Mouse (Mus musculus) embryo, embryonic 11.5 days (tissue): ENCODE measurements around the gene A930009A15Rik.

Source experiments
- DNase-seq: peaks from one replicate; pipeline ENCODE4 v3.0.0-alpha.2; 2012; ENCODE audit warnings: low read depth, low spot score

A930009A15Rik gene

GRCm38 (mm10) chr10:115579494-115579893, 9.7 kb downstream of the A930009A15Rik start:
- DNase-seq = no peak

GRCm38 (mm10) chr10:115581971-115582370, 12.2 kb downstream of the A930009A15Rik start:
- DNase-seq = no peak

GRCm38 (mm10) chr10:115583071-115583470, 13.3 kb downstream of the A930009A15Rik start:
- DNase-seq = no peak

- no peak for DNase-seq
Measured at GRCm38 (mm10) chr10:115584656-115585055, 14.9 kb downstream of the A930009A15Rik start.

- no peak for DNase-seq
Measured at GRCm38 (mm10) chr10:115585491-115586245, 15.9 kb downstream of the A930009A15Rik start.

- no peak for DNase-seq
Measured at GRCm38 (mm10) chr10:115586246-115587231, 16.8 kb downstream of the A930009A15Rik start.

GRCm38 (mm10) chr10:115587301-115587969, 17.6 kb downstream of the A930009A15Rik start, which contains the start of gene Lgr5:
Gene Lgr5, minus strand, starts transcription at chr10:115587780.
- no peak for DNase-seq

- no peak for DNase-seq
Measured at GRCm38 (mm10) chr10:115587979-115588378, 18.2 kb downstream of the A930009A15Rik start.

GRCm38 (mm10) chr10:115593221-115593620, 23.4 kb downstream of the A930009A15Rik start:
- no peak for DNase-seq

GRCm38 (mm10) chr10:115593651-115594050, 23.9 kb downstream of the A930009A15Rik start:
- DNase-seq = no peak

- DNase-seq = no peak
Measured at GRCm38 (mm10) chr10:115595748-115596147, 26.0 kb downstream of the A930009A15Rik start.

- peak; percentile 40 for DNase-seq
Measured at GRCm38 (mm10) chr10:115617456-115618287, 47.9 kb downstream of the A930009A15Rik start.

- DNase-seq = no peak
Measured at GRCm38 (mm10) chr10:115618288-115618856, 48.6 kb downstream of the A930009A15Rik start.

GRCm38 (mm10) chr10:115623481-115623880, 53.7 kb downstream of the A930009A15Rik start:
- DNase-seq = no peak

- DNase-seq = no peak
Measured at GRCm38 (mm10) chr10:115623956-115624671, 54.3 kb downstream of the A930009A15Rik start.

- DNase-seq = no peak
Measured at GRCm38 (mm10) chr10:115624957-115625356, 55.2 kb downstream of the A930009A15Rik start.

GRCm38 (mm10) chr10:115626678-115627077, 56.9 kb downstream of the A930009A15Rik start:
- no peak for DNase-seq
